Mouse (Mus musculus): ENCODE measurements around the gene Kdm4b.
A peak's percentile ranks its signal among the peaks of the same experiment; 100 is the strongest.

GRCm38 (mm10) chr17:56325450-56326152 is at the start of gene Kdm4b:
- TF ChIP-seq POLR2A (IDR thresholded peaks at IDR 0.05; ENCODE audit: low read depth, low read length) (peak; percentile 68), CTCF (IDR thresholded peaks at IDR 0.05; ENCODE audit: extremely low read depth, insufficient read depth, insufficient read length, insufficient replicate concordance) (no peak)

Measured in spleen, adult 2 months (tissue).